Mouse (Mus musculus) layer of hippocampus, postnatal 25 days (tissue): ENCODE results near the gene Fam13c. TPM values are rescaled to one million over a fixed set of nuclear protein-coding genes. Genes with fewer than 3 reads are reported as not detected.

Experiments used
- DNase-seq, 2 experiments: peaks; one replicate each; pipeline ENCODE4 v3.0.0; 2022; ENCODE audit warnings: mixed read lengths in 2 of 2, low spot score in 1 of 2; ENCODE audit errors: extremely low spot score in 1 of 2
- total RNA-seq, 2 experiments: library from RNA; stranded (reverse); gene quantifications; 2 replicates each; pipeline ENCODE4 v1.2.3; 2021

Fam13c gene
- total RNA-seq, 2 experiments from 2014 or later, result 83.8 to 97.0 TPM

GRCm38 (mm10) chr10:70458574-70459263 is 18.4 kb downstream of the Fam13c start:
- DNase-seq, result no peak

- no peak for DNase-seq
Measured at GRCm38 (mm10) chr10:70465638-70466037, 25.4 kb downstream of the Fam13c start.

- DNase-seq, result no peak
Measured at GRCm38 (mm10) chr10:70470836-70471235, 30.6 kb downstream of the Fam13c start.

GRCm38 (mm10) chr10:70477741-70478145 is 37.5 kb downstream of the Fam13c start:
- DNase-seq, result no peak

GRCm38 (mm10) chr10:70483736-70484135 is 43.5 kb downstream of the Fam13c start:
- DNase-seq, result no peak

GRCm38 (mm10) chr10:70484568-70485286 is 44.4 kb downstream of the Fam13c start:
- DNase-seq, result no peak

GRCm38 (mm10) chr10:70485287-70485612 is 45.0 kb downstream of the Fam13c start:
- no peak for DNase-seq

- no peak for DNase-seq
Measured at GRCm38 (mm10) chr10:70486651-70487050, 46.4 kb downstream of the Fam13c start.

- no peak for DNase-seq
Measured at GRCm38 (mm10) chr10:70493891-70494290, 53.6 kb downstream of the Fam13c start.

GRCm38 (mm10) chr10:70494441-70494840 is 54.2 kb downstream of the Fam13c start:
- no peak for DNase-seq

GRCm38 (mm10) chr10:70495106-70496104 is 55.1 kb downstream of the Fam13c start:
- DNase-seq, result no peak

GRCm38 (mm10) chr10:70496938-70497337 is 56.7 kb downstream of the Fam13c start:
- DNase-seq, result no peak

GRCm38 (mm10) chr10:70498328-70498727 is 58.0 kb downstream of the Fam13c start:
- no peak for DNase-seq

GRCm38 (mm10) chr10:70499246-70499645 is 59.0 kb downstream of the Fam13c start:
- no peak for DNase-seq

- no peak for DNase-seq
Measured at GRCm38 (mm10) chr10:70504871-70505270, 64.6 kb downstream of the Fam13c start.

- DNase-seq, result no peak
Measured at GRCm38 (mm10) chr10:70505395-70505794, 65.1 kb downstream of the Fam13c start.

GRCm38 (mm10) chr10:70505842-70506241 is 65.6 kb downstream of the Fam13c start:
- DNase-seq, result peak in 1 of 2 experiments; percentile 9

- DNase-seq, result no peak
Measured at GRCm38 (mm10) chr10:70506499-70507168, 66.4 kb downstream of the Fam13c start.

- no peak for DNase-seq
Measured at GRCm38 (mm10) chr10:70507880-70508279, 67.6 kb downstream of the Fam13c start.

- DNase-seq, result no peak
Measured at GRCm38 (mm10) chr10:70514848-70515247, 74.6 kb downstream of the Fam13c start.
